Mouse (Mus musculus): ENCODE results near the gene Gtf3c1.

GRCm38 (mm10) chr7:125720370-125720769, 12.8 kb upstream of the Gtf3c1 start:
- no peak for TF ChIP-seq POLR2A (IDR thresholded peaks at IDR 0.05; ENCODE audit: low read depth, low read length)
- no peak for TF ChIP-seq CTCF (conservative IDR thresholded peaks at IDR 0.05; ENCODE audit: insufficient read depth, insufficient read length, low read depth, low read length)
